Mouse (Mus musculus): ENCODE measurements at regions not wholly inside any gene's neighbourhood (a gene's known extent, or its start where the extent isn't known, plus 50 kb on each side); places are given as distances from the start of the nearest gene placed in this dataset.

DNA sequence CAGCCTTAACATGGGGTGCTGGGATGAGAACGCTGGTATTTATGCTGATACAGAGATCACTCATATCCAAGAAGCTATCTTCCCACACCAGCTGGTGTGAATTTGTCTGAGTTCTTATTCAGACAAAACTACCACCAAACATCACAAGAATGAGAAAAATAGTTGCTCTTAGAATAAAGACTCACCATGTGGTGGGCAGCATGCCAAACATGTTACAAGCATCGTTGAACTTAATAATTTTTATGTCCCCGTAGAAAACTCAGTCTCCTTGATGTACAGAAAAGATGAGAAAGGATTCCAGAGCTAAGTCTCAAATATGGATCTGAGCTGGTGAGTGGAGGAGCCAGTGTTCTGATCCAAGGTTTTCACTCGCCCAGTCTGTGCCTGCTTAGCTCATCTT is 196.5 kb downstream of the Cmpk2 start:
- Histone ChIP-seq H3K4me3 (ENCODE audit: extremely low read depth, insufficient read depth, insufficient read length) (no peak overlapping the region), H3K36me3 (ENCODE audit: control insufficient read depth, insufficient read depth, low read length) (no peaks in the 10 kb centered on the region), H3K4me1 (ENCODE audit: control insufficient read depth, insufficient read depth, insufficient read length) (no peaks in the 10 kb centered on the region), H3K27me3 (ENCODE audit: control insufficient read depth, insufficient read depth, low read length) (no peaks in the 10 kb centered on the region), H3K27ac (ENCODE audit: insufficient read depth, low read length) (no peak overlapping the region)
- TF ChIP-seq CTCF (IDR thresholded peaks at IDR 0.05; ENCODE audit: extremely low read depth, insufficient read depth, insufficient read length, insufficient replicate concordance) (no peak), POLR2A (IDR thresholded peaks at IDR 0.05; ENCODE audit: low read depth, low read length) (no peak)
- WGBS, result 85% methylated on average over 4 of the region's 4 CpGs
- DNase-seq (ENCODE audit: low read depth in 1 of 2, low spot score in 2 of 2), result no peak

DNA sequence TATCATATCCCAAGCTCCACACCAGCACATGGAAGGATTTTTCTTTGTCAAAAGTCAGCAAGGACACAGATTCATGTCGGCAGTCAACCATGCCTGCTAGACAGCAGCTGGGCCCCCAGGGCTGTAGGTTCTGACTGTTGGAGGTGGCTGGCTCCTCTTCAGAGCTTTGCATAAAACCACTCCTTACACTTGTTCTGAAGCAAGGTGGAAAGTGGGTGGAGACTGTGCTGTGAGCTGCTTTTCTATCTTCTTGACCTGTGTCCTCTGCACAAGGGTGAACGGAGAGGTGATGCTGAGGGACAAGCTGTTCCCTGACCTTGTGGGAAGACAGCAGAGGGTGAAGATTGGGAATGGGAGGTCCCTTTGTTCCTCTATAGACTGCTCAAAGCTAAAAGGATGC is 185.2 kb downstream of the Cmpk2 start:
- Histone ChIP-seq H3K27me3 (ENCODE audit: control insufficient read depth, insufficient read depth, low read length) (no peaks in the 10 kb centered on the region), H3K27ac (ENCODE audit: insufficient read depth, low read length) (no peak overlapping the region), H3K36me3 (ENCODE audit: control insufficient read depth, insufficient read depth, low read length) (no peaks in the 10 kb centered on the region), H3K4me1 (ENCODE audit: control insufficient read depth, insufficient read depth, insufficient read length) (no peaks in the 10 kb centered on the region), H3K4me3 (ENCODE audit: extremely low read depth, insufficient read depth, insufficient read length) (no peak overlapping the region)
- no peak for DNase-seq (ENCODE audit: low read depth in 1 of 2, low spot score in 2 of 2)
- TF ChIP-seq CTCF (IDR thresholded peaks at IDR 0.05; ENCODE audit: extremely low read depth, insufficient read depth, insufficient read length, insufficient replicate concordance) (no peak), POLR2A (IDR thresholded peaks at IDR 0.05; ENCODE audit: low read depth, low read length) (no peak)
- 96% methylated on average over 2 of the region's 2 CpGs for WGBS

DNA sequence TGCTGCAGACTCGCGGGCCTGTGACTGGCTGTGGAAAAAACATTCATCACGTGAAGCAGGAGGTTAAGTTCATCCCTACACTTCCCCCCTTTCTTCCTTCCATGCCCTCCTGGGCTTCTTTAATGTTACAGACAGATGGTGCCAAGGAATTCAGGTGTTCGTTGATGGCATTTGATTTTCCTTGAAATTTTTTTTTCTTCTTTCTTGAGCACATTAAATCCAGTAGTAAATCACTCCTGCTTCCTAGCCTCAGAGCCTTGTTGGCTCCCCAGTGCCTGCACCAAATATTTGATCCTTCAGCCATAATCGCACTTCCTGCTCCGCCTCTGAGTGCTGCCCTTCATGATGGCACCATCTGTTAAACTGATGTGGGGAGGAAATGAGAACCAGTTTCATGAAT is 184.8 kb downstream of the Cmpk2 start:
- Histone ChIP-seq H3K4me3 (ENCODE audit: extremely low read depth, insufficient read depth, insufficient read length) (no peak overlapping the region), H3K27ac (ENCODE audit: insufficient read depth, low read length) (no peak overlapping the region), H3K27me3 (ENCODE audit: control insufficient read depth, insufficient read depth, low read length) (no peaks in the 10 kb centered on the region), H3K4me1 (ENCODE audit: control insufficient read depth, insufficient read depth, insufficient read length) (no peaks in the 10 kb centered on the region), H3K36me3 (ENCODE audit: control insufficient read depth, insufficient read depth, low read length) (no peaks in the 10 kb centered on the region)
- no peak for TF ChIP-seq POLR2A (IDR thresholded peaks at IDR 0.05; ENCODE audit: low read depth, low read length)
- TF ChIP-seq CTCF (IDR thresholded peaks at IDR 0.05; ENCODE audit: extremely low read depth, insufficient read depth, insufficient read length, insufficient replicate concordance), result no peak
- WGBS, result 74% methylated on average over 6 of the region's 6 CpGs
- DNase-seq (ENCODE audit: low read depth in 1 of 2, low spot score in 2 of 2), result no peak

DNA sequence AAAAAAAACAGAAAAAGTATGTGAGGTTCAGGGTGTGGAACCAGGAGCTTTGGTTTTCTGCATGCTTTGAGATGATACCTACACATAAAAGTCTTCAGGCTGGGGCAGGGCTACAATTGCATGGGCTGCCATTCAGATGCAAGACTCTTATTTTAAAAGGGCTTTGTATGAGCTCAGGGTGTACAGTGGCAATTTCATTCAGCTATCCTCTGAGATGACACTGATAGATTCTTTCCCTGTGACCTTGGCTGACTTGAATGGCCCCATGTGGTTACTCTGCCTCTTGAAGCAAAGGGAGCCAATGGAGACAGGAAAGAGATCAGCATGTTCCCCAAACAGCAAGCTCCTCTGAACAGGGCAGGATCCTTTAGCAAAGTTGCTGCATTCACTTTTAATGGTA is 177.1 kb downstream of the Cmpk2 start:
- Histone ChIP-seq H3K4me1 (ENCODE audit: control insufficient read depth, insufficient read depth, insufficient read length) (no peaks in the 10 kb centered on the region), H3K27me3 (ENCODE audit: control insufficient read depth, insufficient read depth, low read length) (no peaks in the 10 kb centered on the region; the same call in 1 of the 2 replicates), H3K36me3 (ENCODE audit: control insufficient read depth, insufficient read depth, low read length) (no peaks in the 10 kb centered on the region), H3K27ac (ENCODE audit: insufficient read depth, low read length) (no peak overlapping the region), H3K4me3 (ENCODE audit: extremely low read depth, insufficient read depth, insufficient read length) (no peak overlapping the region)
- TF ChIP-seq POLR2A (IDR thresholded peaks at IDR 0.05; ENCODE audit: low read depth, low read length) (no peak), CTCF (IDR thresholded peaks at IDR 0.05; ENCODE audit: extremely low read depth, insufficient read depth, insufficient read length, insufficient replicate concordance) (no peak)
- DNase-seq (ENCODE audit: low read depth in 1 of 2, low spot score in 2 of 2), result no peak

DNA sequence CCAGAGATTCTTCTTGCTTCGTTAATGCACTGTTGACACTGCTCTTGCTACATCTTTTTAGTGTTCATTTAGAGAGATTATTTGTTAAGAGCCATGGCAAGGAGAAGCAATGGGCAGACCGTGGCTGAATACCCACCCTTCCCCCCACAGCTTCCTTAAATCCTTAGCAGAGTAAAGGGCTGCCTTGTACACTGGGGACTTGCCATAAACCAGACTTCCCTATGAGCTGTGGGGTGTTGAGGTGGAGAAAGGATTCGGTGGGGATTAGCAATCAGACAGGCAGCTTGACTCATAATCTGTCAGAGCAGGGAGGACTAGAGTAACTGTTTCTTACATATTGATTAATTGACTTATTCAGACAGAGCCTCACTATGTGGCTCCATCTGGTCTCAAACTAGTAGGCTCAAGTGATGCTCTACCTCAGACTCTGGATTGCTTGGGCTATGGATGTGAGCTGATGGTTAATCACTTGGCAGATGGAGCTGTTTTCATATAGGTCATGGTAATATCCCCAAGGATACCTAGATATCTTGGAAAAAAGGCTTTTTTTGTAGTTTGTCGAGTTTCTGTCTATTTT is 166.7 kb downstream of the Cmpk2 start:
- no peak overlapping the region for H3K27ac ChIP-seq (ENCODE audit: insufficient read depth, low read length)
- no peak overlapping the region for H3K4me3 ChIP-seq (ENCODE audit: extremely low read depth, insufficient read depth, insufficient read length)
- TF ChIP-seq POLR2A (IDR thresholded peaks at IDR 0.05; ENCODE audit: low read depth, low read length), result no peak
- no peak for TF ChIP-seq CTCF (IDR thresholded peaks at IDR 0.05; ENCODE audit: extremely low read depth, insufficient read depth, insufficient read length, insufficient replicate concordance)
- no peak for DNase-seq (ENCODE audit: low read depth in 1 of 2, low spot score in 2 of 2)
- no peaks in the 10 kb centered on the region for H3K27me3 ChIP-seq (ENCODE audit: control insufficient read depth, insufficient read depth, low read length)
- 61% methylated on average over 4 of the region's 4 CpGs for WGBS
- H3K36me3 ChIP-seq (ENCODE audit: control insufficient read depth, insufficient read depth, low read length), result no peaks in the 10 kb centered on the region
- no peaks in the 10 kb centered on the region for H3K4me1 ChIP-seq (ENCODE audit: control insufficient read depth, insufficient read depth, insufficient read length)

DNA sequence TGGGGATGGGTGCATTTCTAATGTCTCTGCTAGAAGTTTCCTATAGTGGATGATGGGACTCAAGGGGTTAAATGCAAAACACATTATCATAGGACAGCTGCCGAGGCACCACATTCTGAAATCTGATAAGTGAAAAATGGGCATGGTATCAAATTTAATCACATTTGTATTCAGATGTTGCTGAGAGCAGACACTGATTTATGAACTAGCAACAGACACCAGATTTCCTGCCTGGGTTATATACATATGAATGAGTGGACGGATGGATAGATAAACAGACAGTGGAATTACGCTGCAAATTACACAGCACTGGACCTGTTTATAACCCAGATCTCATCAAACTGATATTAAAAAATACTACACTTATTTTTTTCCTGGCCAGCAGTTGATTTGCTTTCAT is 166.2 kb downstream of the Cmpk2 start:
- no peak for DNase-seq (ENCODE audit: low read depth in 1 of 2, low spot score in 2 of 2)
- TF ChIP-seq CTCF (IDR thresholded peaks at IDR 0.05; ENCODE audit: extremely low read depth, insufficient read depth, insufficient read length, insufficient replicate concordance) (no peak), POLR2A (IDR thresholded peaks at IDR 0.05; ENCODE audit: low read depth, low read length) (no peak)
- H3K27me3 ChIP-seq (ENCODE audit: control insufficient read depth, insufficient read depth, low read length), result no peaks in the 10 kb centered on the region
- no peaks in the 10 kb centered on the region for H3K36me3 ChIP-seq (ENCODE audit: control insufficient read depth, insufficient read depth, low read length)
- H3K4me1 ChIP-seq (ENCODE audit: control insufficient read depth, insufficient read depth, insufficient read length), result no peaks in the 10 kb centered on the region
- H3K4me3 ChIP-seq (ENCODE audit: extremely low read depth, insufficient read depth, insufficient read length), result no peak overlapping the region
- no peak overlapping the region for H3K27ac ChIP-seq (ENCODE audit: insufficient read depth, low read length)
- WGBS, result 72% methylated on average over 3 of the region's 3 CpGs

DNA sequence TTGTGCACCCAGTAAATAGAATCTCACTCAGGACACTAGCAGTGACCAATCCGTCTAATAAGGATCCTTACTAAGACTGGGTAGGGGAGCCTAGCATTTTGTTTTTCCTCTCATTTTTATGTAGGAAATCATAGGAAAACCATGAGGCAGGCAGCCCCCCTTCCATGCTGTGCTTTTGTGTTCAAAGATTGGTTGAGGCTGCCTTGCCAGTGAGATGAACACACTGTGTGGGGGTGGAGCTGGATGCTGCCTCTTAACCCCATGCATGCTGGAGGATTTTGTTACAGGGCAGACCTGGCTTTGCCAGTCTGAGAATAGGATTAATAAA is 162.8 kb downstream of the Cmpk2 start:
- no peak overlapping the region for H3K4me3 ChIP-seq (ENCODE audit: extremely low read depth, insufficient read depth, insufficient read length)
- H3K27ac ChIP-seq (ENCODE audit: insufficient read depth, low read length), result no peak overlapping the region
- no peaks in the 10 kb centered on the region for H3K36me3 ChIP-seq (ENCODE audit: control insufficient read depth, insufficient read depth, low read length)
- no peaks in the 10 kb centered on the region for H3K27me3 ChIP-seq (ENCODE audit: control insufficient read depth, insufficient read depth, low read length)
- 80% methylated on average over 1 of the region's 1 CpGs for WGBS
- TF ChIP-seq POLR2A (IDR thresholded peaks at IDR 0.05; ENCODE audit: low read depth, low read length) (no peak), CTCF (IDR thresholded peaks at IDR 0.05; ENCODE audit: extremely low read depth, insufficient read depth, insufficient read length, insufficient replicate concordance) (no peak)
- no peaks in the 10 kb centered on the region for H3K4me1 ChIP-seq (ENCODE audit: control insufficient read depth, insufficient read depth, insufficient read length)
- no peak for DNase-seq (ENCODE audit: low read depth in 1 of 2, low spot score in 2 of 2)
